In genomic region chr8:95566809-95567208, GRCm38 (mm10) we compare ENCODE assay signal across 23 mouse cellular contexts. TPM values are rescaled to one million over a fixed set of nuclear protein-coding genes. Genes with fewer than 3 reads are reported as not detected.
DNase-seq lines count a peak whose midpoint lies in the region; TF ChIP-seq lines count a peak whose summit lies in the region.
"Had no signal": no experiment of that assay in that cellular context is flagged by ENCODE, and none has a peak within 500 bp of the region (broad histone marks: within the 10 kb centered on the region; RNA-seq: fewer than 3 reads in every experiment).

No protein-coding gene starts in this region.

- H3K36me3 ChIP-seq in heart, adult 2 months (ENCODE audit: control insufficient read depth, insufficient read depth, low read length), result no peaks in the 10 kb centered on the region
- H3K36me3 ChIP-seq: forebrain, embryonic 15.5 days; intestine, embryonic 15.5 days; limb, embryonic 10.5 days; liver, embryonic 13.5 days; midbrain, embryonic 13.5 days had no signal

- H3K4me3 ChIP-seq in heart, adult 2 months, result no peak overlapping the region
- H3K4me3 ChIP-seq: forebrain, embryonic 15.5 days; intestine, embryonic 15.5 days; limb, embryonic 10.5 days; liver, embryonic 13.5 days; midbrain, embryonic 13.5 days had no signal

- peak; percentile 20 to 40 for DNase-seq in heart, postnatal 14 days
- DNase-seq in heart, adult 2 months, result no peak
- DNase-seq in right cerebral cortex, postnatal 10 days (ENCODE audit: low spot score in 2 of 2), result peak; percentile 43 to 51
- no peak for DNase-seq in right cerebral cortex, postnatal 4 days
- peak; percentile 6 for DNase-seq in lung, postnatal 25 days (ENCODE audit: low spot score)
- no peak for DNase-seq in Muller cell, postnatal 12 days (ENCODE audit: inconsistent ontology term)
- no peak for DNase-seq in kidney, postnatal 25 days
- DNase-seq: cerebellum, postnatal 36 days; heart, postnatal 36 days; liver, embryonic 13.5 days; thymus, adult 18-20 months had no signal

- 80% methylated on average over 6 of the region's 6 CpGs for WGBS in heart, adult 2 months

- TF ChIP-seq CTCF in heart, adult 2 months (IDR thresholded peaks at IDR 0.05), result no peak

- TF ChIP-seq EP300 in heart, adult 2 months (IDR thresholded peaks at IDR 0.05; ENCODE audit: insufficient read depth, low read depth, low read length), result no peak

- TF ChIP-seq POLR2A in heart, adult 2 months (IDR thresholded peaks at IDR 0.05; ENCODE audit: insufficient read depth, low read depth, low read length), result no peak

- intact Hi-C loops in heart, postnatal 14 days (cut with DNase I), result no loop called here
- intact Hi-C loops in heart, adult 2 months (cut with DNase I), result no loop called here

- no peaks in the 10 kb centered on the region for H3K4me1 ChIP-seq in heart, adult 2 months (ENCODE audit: control insufficient read depth, insufficient read depth, low read length)
- H3K4me1 ChIP-seq: forebrain, embryonic 15.5 days; intestine, embryonic 15.5 days; liver, embryonic 13.5 days had no signal

- no peak overlapping the region for H3K27ac ChIP-seq in heart, adult 2 months
- H3K27ac ChIP-seq: forebrain, embryonic 15.5 days; intestine, embryonic 15.5 days; limb, embryonic 10.5 days; liver, embryonic 13.5 days; midbrain, embryonic 13.5 days had no signal

- no peaks in the 10 kb centered on the region for H3K79me2 ChIP-seq in heart, adult 2 months (replicated peaks; ENCODE audit: control insufficient read depth, insufficient read depth, low read length)

- H3K27me3 ChIP-seq in heart, adult 2 months (ENCODE audit: control insufficient read depth, insufficient read depth, low read length), result peaks cover 1% of the 10 kb centered on the region; the same call in 1 of the 2 replicates
- H3K27me3 ChIP-seq: forebrain, embryonic 15.5 days; intestine, embryonic 15.5 days; liver, embryonic 13.5 days; midbrain, embryonic 13.5 days had no signal

- no peak overlapping the region for H3K9ac ChIP-seq in heart, adult 2 months (ENCODE audit: low read depth, low read length)
- H3K9ac ChIP-seq: forebrain, embryonic 15.5 days; intestine, embryonic 15.5 days; liver, embryonic 13.5 days; midbrain, embryonic 13.5 days had no signal

RNA-seq across cellular contexts. Expression of gene Prss54, which starts 9.3 kb away (rescaled TPM):
- total RNA-seq in heart, postnatal 14 days (2021), result not detected
- not detected for total RNA-seq in heart, adult 2 months (2021)
- not detected in 2 replicates for polyA plus RNA-seq in heart, adult 2 months (2012; rRNA removed)
- total RNA-seq: adrenal gland, adult 18-20 months; gastrocnemius, adult 18-20 months; granulocyte monocyte progenitor cell, adult 5-6 weeks; heart, postnatal 36 days; layer of hippocampus, adult 18-20 months; megakaryocyte progenitor cell, adult 5-6 weeks; MEL; neutrophil, adult 5-6 weeks had no signal
- polyA plus RNA-seq: forebrain, embryonic 15.5 days; intestine, embryonic 15.5 days; kidney, embryonic 14.5 days; limb, embryonic 10.5 days; liver, embryonic 13.5 days; midbrain, embryonic 13.5 days had no signal

RNA-seq across cellular contexts. Expression of gene Ccdc113, which starts 32.9 kb away (rescaled TPM):
- not detected for total RNA-seq in heart, postnatal 14 days (2021)
- not detected for total RNA-seq in heart, adult 2 months (2021)
- 0.14 TPM in 1 of 2 replicates, not detected in the other for polyA plus RNA-seq in heart, adult 2 months (2012; rRNA removed)
- total RNA-seq: gastrocnemius, adult 18-20 months; granulocyte monocyte progenitor cell, adult 5-6 weeks; heart, postnatal 36 days; megakaryocyte progenitor cell, adult 5-6 weeks; MEL; neutrophil, adult 5-6 weeks had no signal
- polyA plus RNA-seq: limb, embryonic 10.5 days; liver, embryonic 13.5 days had no signal

Comparison
In these comparisons a context has a peak if more than half of its experiments do, and no peak if none do; other contexts are left out.
1. DNase-seq: peak in heart, postnatal 14 days (2 of 2), right cerebral cortex, postnatal 10 days (2 of 2) and lung, postnatal 25 days (single experiment); none in heart, adult 2 months (0 of 2), right cerebral cortex, postnatal 4 days (single experiment), Muller cell, postnatal 12 days (single experiment) and kidney, postnatal 25 days (0 of 2).